Mouse (Mus musculus) intestine, postnatal 0 days (tissue): Measurements from ENCODE around the gene Exo5. TPM values are rescaled to one million over a fixed set of nuclear protein-coding genes. Genes with fewer than 3 reads are reported as not detected.
A peak's percentile ranks its signal among the peaks of the same experiment; 100 is the strongest.

Experiments used
- ATAC-seq: fragments of 200-750 bp; cut with Nextera tagmentation; 2 replicates; pipeline ENCODE4 v1.8.0; 2017; ENCODE audit warnings: mild to moderate bottlenecking, moderate TSS enrichment, moderate library complexity
- H3K27ac ChIP-seq: fragments of 300-500 bp; sonication (generic); 2 replicates; pipeline ENCODE4 v1.5.1; 2014; ENCODE audit warnings: mild to moderate bottlenecking, low read depth, low read length, moderate library complexity
- H3K27me3 ChIP-seq: fragments of 300-500 bp; sonication (generic); replicated peaks from 2 replicates; pipeline ENCODE4 v1.6.1; 2014; ENCODE audit warnings: low read length, mixed read lengths; ENCODE audit not compliant: control insufficient read depth, insufficient read depth
- H3K36me3 ChIP-seq: fragments of 300-500 bp; sonication (generic); 2 replicates; pipeline ENCODE4 v1.6.1; 2014; ENCODE audit warnings: mild to moderate bottlenecking, moderate library complexity; ENCODE audit not compliant: control insufficient read depth, insufficient read depth
- H3K4me1 ChIP-seq: fragments of 300-500 bp; sonication (generic); replicated peaks from 2 replicates; pipeline ENCODE4 v1.6.1; 2014; ENCODE audit warnings: antibody characterized with exemption, low read length, mixed read lengths; ENCODE audit not compliant: control insufficient read depth, insufficient read depth
- H3K4me2 ChIP-seq: fragments of 300-500 bp; sonication (generic); replicated peaks from 2 replicates; pipeline ENCODE4 v1.6.1; 2014; ENCODE audit warnings: low read depth, mild to moderate bottlenecking, moderate library complexity
- H3K4me3 ChIP-seq: fragments of 300-500 bp; sonication (generic); 2 replicates; pipeline ENCODE4 v1.5.1; 2014; ENCODE audit warnings: low read depth, low read length
- H3K9ac ChIP-seq: fragments of 300-500 bp; sonication (generic); 2 replicates; pipeline ENCODE4 v1.6.1; 2014; ENCODE audit warnings: mild to moderate bottlenecking, low read depth, low read length
- H3K9me3 ChIP-seq: fragments of 300-500 bp; sonication (generic); 2 replicates; pipeline ENCODE4 v1.6.1; 2016; ENCODE audit warnings: mixed run types; ENCODE audit not compliant: control insufficient read depth
- CTCF ChIP-seq: sonication (generic); IDR thresholded peaks from 2 replicates; pipeline ENCODE4 v1.5.1; 2016; ENCODE audit warnings: low read depth, mild to moderate bottlenecking, control low read depth, antibody characterized with exemption, moderate library complexity
- WGBS: fragments of 180-500 bp; shearing (Covaris S2); extraction: QIAGEN DNeasy Blood & Tissue Kit; methylation state at CpG from one replicate; pipeline ENCODE4 v1.1.7; 2014; 5-methylcytosine and 5-hydroxymethylcytosine counted together
- polyA plus RNA-seq: library from polyadenylated mRNA; unstranded; fragments of >200 nt; fragmentation: Nextera tagmentation; extraction: Ambion mirVana; gene quantifications from 2 replicates; pipeline ENCODE4 v1.2.1, GENCODE M21; 2015

Gene Exo5
- polyA plus RNA-seq, 1 experiment from 2014 or later: 12.3 TPM

- no peak for ATAC-seq
- Histone ChIP-seq H3K4me1 (no peaks in the 10 kb centered on the region), H3K27me3 (no peaks in the 10 kb centered on the region), H3K9ac (no peak overlapping the region), H3K27ac (no peak overlapping the region), H3K4me2 (no peak overlapping the region), H3K9me3 (no peaks in the 10 kb centered on the region), H3K36me3 (peaks cover 17% of the 10 kb centered on the region; the same call in 1 of the 2 replicates), H3K4me3 (no peak overlapping the region)
- no peak for TF ChIP-seq CTCF
- 99% methylated on average over 18 of the region's 18 CpGs for WGBS
These were observed 5.9 kb upstream of the Exo5 start for GRCm38 (mm10) chr4:120930736-120931135.

DNA sequence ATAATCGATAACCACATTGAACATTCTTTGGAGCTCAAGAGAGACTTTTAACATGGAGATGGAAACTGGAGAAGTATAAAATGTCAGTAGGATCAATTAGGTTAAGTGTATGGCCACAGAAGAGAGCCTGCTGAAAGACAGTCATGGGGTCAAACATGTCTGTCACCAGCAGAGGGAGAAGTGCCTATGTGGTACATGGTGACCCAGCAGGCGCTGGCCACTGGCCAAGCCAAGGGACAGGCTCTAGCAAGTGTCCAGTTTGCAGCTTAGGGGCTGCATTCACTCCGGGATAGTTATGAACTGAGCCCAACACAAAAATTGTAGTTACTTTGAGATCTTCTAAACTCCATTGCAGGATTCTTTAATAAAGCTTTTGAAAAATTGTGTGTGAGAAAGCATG is 3.9 kb upstream of the Exo5 start:
- no peaks in the 10 kb centered on the region for H3K9me3 ChIP-seq
- no peak for ATAC-seq
- H3K27ac ChIP-seq: no peak overlapping the region
- 79% methylated on average over 3 of the region's 3 CpGs for WGBS
- no peak overlapping the region for H3K4me2 ChIP-seq
- no peak overlapping the region for H3K4me3 ChIP-seq
- H3K36me3 ChIP-seq: peaks cover 11% of the 10 kb centered on the region; the same call in 1 of the 2 replicates
- no peaks in the 10 kb centered on the region; the same call in 1 of the 2 replicates for H3K4me1 ChIP-seq
- no peak overlapping the region for H3K9ac ChIP-seq
- H3K27me3 ChIP-seq: no peaks in the 10 kb centered on the region
- peak; percentile 33 for TF ChIP-seq CTCF

GRCm38 (mm10) chr4:120925386-120925785 is 569 bp upstream of the Exo5 start:
- Histone ChIP-seq H3K27ac (peak overlapping the region; percentile 95), H3K9ac (peak overlapping the region; percentile 63), H3K4me2 (peak overlapping the region; percentile 68), H3K4me1 (no peaks in the 10 kb centered on the region; the same call in 1 of the 2 replicates), H3K4me3 (peak overlapping the region; percentile 54), H3K9me3 (no peaks in the 10 kb centered on the region), H3K36me3 (peaks cover 16% of the 10 kb centered on the region), H3K27me3 (no peaks in the 10 kb centered on the region)
- TF ChIP-seq CTCF: peak; percentile 64
- peak; percentile 66 for ATAC-seq
- 12% methylated on average over 3 of the region's 3 CpGs for WGBS

GRCm38 (mm10) chr4:120921461-120921860 is 3.4 kb downstream of the Exo5 start:
- Histone ChIP-seq H3K36me3 (peaks cover 16% of the 10 kb centered on the region), H3K4me3 (no peak overlapping the region), H3K9ac (no peak overlapping the region), H3K4me1 (no peaks in the 10 kb centered on the region; the same call in 1 of the 2 replicates), H3K27ac (peak overlapping the region; percentile 37), H3K9me3 (no peaks in the 10 kb centered on the region), H3K27me3 (no peaks in the 10 kb centered on the region), H3K4me2 (no peak overlapping the region)
- WGBS: 93% methylated on average over 8 of the region's 8 CpGs
- no peak for ATAC-seq
- TF ChIP-seq CTCF: no peak

DNA sequence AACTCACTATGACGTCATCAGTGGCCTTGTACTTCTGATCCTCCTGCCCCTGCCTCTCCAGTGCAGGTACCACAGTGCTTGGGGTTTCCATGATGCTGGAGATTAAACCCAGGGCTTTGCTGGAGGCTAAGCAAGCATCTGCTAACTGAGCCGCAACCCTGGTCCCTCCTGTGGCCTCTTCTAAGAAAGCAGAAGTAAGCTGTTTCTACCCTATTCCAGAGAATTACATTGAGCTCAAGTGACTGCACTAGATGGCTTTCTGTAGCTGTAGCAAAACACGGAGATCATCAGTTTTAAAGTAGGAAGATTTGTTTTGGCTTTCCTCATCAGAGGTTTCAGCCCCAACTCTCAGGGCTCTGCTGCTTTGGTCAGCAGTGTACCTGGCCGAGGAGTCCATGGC is 10.3 kb downstream of the Exo5 start:
- H3K4me3 ChIP-seq: no peak overlapping the region
- H3K4me1 ChIP-seq: no peaks in the 10 kb centered on the region
- no peaks in the 10 kb centered on the region for H3K36me3 ChIP-seq
- no peak for TF ChIP-seq CTCF
- no peak overlapping the region for H3K4me2 ChIP-seq
- no peak overlapping the region for H3K27ac ChIP-seq
- ATAC-seq: no peak
- no peaks in the 10 kb centered on the region for H3K9me3 ChIP-seq
- no peak overlapping the region for H3K9ac ChIP-seq
- WGBS: 76% methylated on average over 4 of the region's 4 CpGs
- no peaks in the 10 kb centered on the region for H3K27me3 ChIP-seq

DNA sequence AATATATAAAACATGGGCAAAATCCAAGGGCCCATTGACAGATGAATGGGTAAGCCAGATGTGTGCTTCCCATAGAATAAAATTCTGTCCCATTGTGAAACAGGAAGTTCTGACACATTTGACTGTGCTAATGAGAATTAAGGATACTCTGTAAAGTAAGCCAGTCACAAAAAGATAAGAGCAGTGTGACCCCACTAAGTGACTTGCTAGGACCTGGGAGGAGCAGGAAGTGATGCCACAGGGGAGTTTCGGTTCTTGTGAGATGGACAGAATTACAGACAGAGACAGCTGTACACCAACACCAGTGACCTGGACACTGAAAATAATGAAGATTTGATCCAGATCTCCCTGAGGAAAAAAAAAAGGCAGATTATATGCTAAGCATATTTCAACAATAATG is 11.0 kb downstream of the Exo5 start:
- TF ChIP-seq CTCF: no peak
- 81% methylated on average over 1 of the region's 1 CpGs for WGBS
- Histone ChIP-seq H3K36me3 (no peaks in the 10 kb centered on the region), H3K9me3 (no peaks in the 10 kb centered on the region), H3K4me3 (no peak overlapping the region), H3K27ac (no peak overlapping the region), H3K4me1 (no peaks in the 10 kb centered on the region), H3K4me2 (no peak overlapping the region), H3K27me3 (no peaks in the 10 kb centered on the region), H3K9ac (no peak overlapping the region)
- ATAC-seq: no peak

DNA sequence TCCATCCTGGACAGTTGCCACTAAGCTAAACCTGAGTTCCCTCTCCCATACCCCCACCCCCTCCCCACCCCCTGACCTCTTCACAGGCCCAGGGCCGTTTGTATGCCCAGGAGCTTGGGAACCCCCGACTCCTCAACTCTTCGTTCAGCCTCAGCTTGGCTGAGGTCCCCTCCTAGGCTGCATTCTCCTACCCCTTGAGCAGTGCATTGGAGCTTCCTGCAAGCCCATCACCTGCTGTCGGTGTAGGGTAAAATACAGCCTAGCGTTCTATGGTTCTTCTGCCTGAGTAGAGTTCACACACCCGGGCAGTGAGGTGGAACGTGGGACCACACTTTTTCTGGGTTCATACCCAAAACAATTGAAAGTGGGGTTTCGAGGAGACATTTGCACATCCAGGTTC is 11.4 kb downstream of the Exo5 start:
- Histone ChIP-seq H3K27ac (no peak overlapping the region), H3K4me1 (no peaks in the 10 kb centered on the region), H3K4me2 (no peak overlapping the region), H3K9ac (no peak overlapping the region), H3K27me3 (no peaks in the 10 kb centered on the region), H3K36me3 (no peaks in the 10 kb centered on the region), H3K4me3 (no peak overlapping the region), H3K9me3 (no peaks in the 10 kb centered on the region)
- no peak for TF ChIP-seq CTCF
- 63% methylated on average over 8 of the region's 8 CpGs for WGBS
- ATAC-seq: no peak
